Comparison of ENCODE assay signal across 8 mouse cellular contexts in genomic region chr7:37360171-37360570, GRCm38 (mm10).
DNase-seq lines count a peak whose midpoint lies in the region; ATAC-seq lines count a peak whose summit lies in the region.

No protein-coding gene starts in this region.

- H3K4me1 ChIP-seq in hindbrain, embryonic 10.5 days (replicated peaks) = peaks cover 51% of the 10 kb centered on the region
- H3K4me1 ChIP-seq in hindbrain, embryonic 16.5 days (ENCODE audit: control insufficient read depth, insufficient read depth, low read depth, low read length) = peaks cover 23% of the 10 kb centered on the region

- H3K27ac ChIP-seq in hindbrain, embryonic 10.5 days = no peak overlapping the region
- H3K27ac ChIP-seq in hindbrain, embryonic 16.5 days (ENCODE audit: low read depth, low read length) = no peak overlapping the region

- H3K9me3 ChIP-seq in hindbrain, embryonic 10.5 days = no peaks in the 10 kb centered on the region
- H3K9me3 ChIP-seq in hindbrain, embryonic 16.5 days (ENCODE audit: control insufficient read depth, low read length) = no peaks in the 10 kb centered on the region

- H3K36me3 ChIP-seq in hindbrain, embryonic 10.5 days = no peaks in the 10 kb centered on the region
- H3K36me3 ChIP-seq in hindbrain, embryonic 16.5 days (ENCODE audit: control insufficient read depth, insufficient read depth, low read length) = no peaks in the 10 kb centered on the region

- peaks cover 12% of the 10 kb centered on the region for H3K27me3 ChIP-seq in hindbrain, embryonic 10.5 days (ENCODE audit: insufficient read depth, poor library complexity, severe bottlenecking)
- no peaks in the 10 kb centered on the region for H3K27me3 ChIP-seq in hindbrain, embryonic 16.5 days (replicated peaks; ENCODE audit: control insufficient read depth, insufficient read depth, low read length)

- DNase-seq in hindbrain, embryonic 10.5 days (ENCODE audit: low spot score) = peak; percentile 48
- peak; percentile 20 for DNase-seq in thymus, postnatal 0 days (ENCODE audit: low spot score)
- no peak for DNase-seq in thymus, postnatal 10 days (ENCODE audit: low spot score in 2 of 2)
- DNase-seq in embryo, embryonic 9.5 days (ENCODE audit: extremely low spot score) = peak; percentile 51
- peak; percentile 43 for DNase-seq in naive thymus-derived CD4-positive, alpha-beta T cell, adult 2 months (ENCODE audit: low read depth)
- no peak for DNase-seq in spleen, adult 18-20 months

- ATAC-seq in hindbrain, embryonic 16.5 days = no peak
- ATAC-seq in erythroid progenitor cell, adult 5-6 weeks (replicated peaks; ENCODE audit: low FRiP score, poor library complexity, severe bottlenecking) = no peak

- no peak overlapping the region for H3K4me2 ChIP-seq in hindbrain, embryonic 16.5 days (ENCODE audit: low read length)

- H3K9ac ChIP-seq in hindbrain, embryonic 16.5 days (ENCODE audit: low read depth, low read length) = no peak overlapping the region

- WGBS in hindbrain, embryonic 10.5 days = 15% methylated on average over 3 of the region's 3 CpGs
- WGBS in hindbrain, embryonic 16.5 days = 12% methylated on average over 3 of the region's 3 CpGs

- H3K4me3 ChIP-seq in hindbrain, embryonic 10.5 days = no peak overlapping the region
- H3K4me3 ChIP-seq in hindbrain, embryonic 16.5 days (ENCODE audit: low read length) = no peak overlapping the region

Comparison
In these comparisons a context has a peak if more than half of its experiments do, and no peak if none do; other contexts are left out.
1. DNase-seq: peak in hindbrain, embryonic 10.5 days (single experiment), thymus, postnatal 0 days (single experiment), embryo, embryonic 9.5 days (single experiment) and naive thymus-derived CD4-positive, alpha-beta T cell, adult 2 months (single experiment); none in thymus, postnatal 10 days (0 of 2) and spleen, adult 18-20 months (0 of 2).